Mouse (Mus musculus): ENCODE data around the gene Ldlrad3. TPM values are rescaled to one million over a fixed set of nuclear protein-coding genes. Genes with fewer than 3 reads are reported as not detected.

Gene Ldlrad3
- polyA plus RNA-seq, 1 experiment: 3.7 TPM

- H3K4me1 ChIP-seq (ENCODE audit: control insufficient read depth, insufficient read depth, low read length): no peaks in the 10 kb centered on the region
- TF ChIP-seq CTCF (IDR thresholded peaks at IDR 0.05; ENCODE audit: control insufficient read depth, insufficient read depth, low read length) (no peak), POLR2A (IDR thresholded peaks at IDR 0.05; ENCODE audit: borderline replicate concordance, control insufficient read depth, low read depth, low read length) (no peak)
- H3K4me3 ChIP-seq (replicated peaks; ENCODE audit: control insufficient read depth, low read depth, low read length): no peak overlapping the region
- WGBS: 79% methylated on average over 15 of the region's 15 CpGs
- no peak overlapping the region for H3K27ac ChIP-seq (ENCODE audit: control insufficient read depth, insufficient read depth, low read depth, low read length, poor library complexity)
Measured at GRCm38 (mm10) chr2:101983082-101983852, 202.9 kb downstream of the Ldlrad3 start.

DNA sequence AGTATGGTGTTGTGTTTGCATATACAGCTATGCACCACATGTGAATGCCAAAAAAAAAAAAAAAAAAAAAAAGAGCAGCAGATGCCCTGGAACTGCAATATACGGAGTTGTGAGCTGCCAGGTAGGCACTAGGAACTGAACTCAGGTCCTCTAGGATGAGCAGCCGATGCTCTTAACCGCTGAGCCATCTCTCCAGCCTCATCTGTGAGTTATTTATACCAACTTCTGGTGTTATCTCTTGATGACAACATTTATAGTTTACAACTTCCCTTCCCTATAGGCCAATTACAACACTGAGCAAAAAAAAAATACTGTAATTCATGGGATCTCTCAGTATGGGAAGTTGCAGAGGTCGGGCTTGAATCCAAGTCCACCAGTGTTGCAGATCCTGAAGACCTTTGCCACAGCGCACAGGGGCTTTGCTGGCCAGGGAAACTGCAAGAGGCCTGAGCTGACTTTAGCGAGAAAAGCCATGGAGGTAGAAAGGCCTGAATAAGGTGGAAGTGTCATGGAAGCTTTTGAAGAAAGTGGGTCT lies 204.2 kb downstream of the Ldlrad3 start:
- Histone ChIP-seq H3K27ac (ENCODE audit: control insufficient read depth, insufficient read depth, low read depth, low read length, poor library complexity) (no peak overlapping the region), H3K4me3 (replicated peaks; ENCODE audit: control insufficient read depth, low read depth, low read length) (no peak overlapping the region), H3K4me1 (ENCODE audit: control insufficient read depth, insufficient read depth, low read length) (no peaks in the 10 kb centered on the region)
- WGBS: 63% methylated on average over 6 of the region's 6 CpGs
- TF ChIP-seq POLR2A (IDR thresholded peaks at IDR 0.05; ENCODE audit: borderline replicate concordance, control insufficient read depth, low read depth, low read length): no peak

DNA sequence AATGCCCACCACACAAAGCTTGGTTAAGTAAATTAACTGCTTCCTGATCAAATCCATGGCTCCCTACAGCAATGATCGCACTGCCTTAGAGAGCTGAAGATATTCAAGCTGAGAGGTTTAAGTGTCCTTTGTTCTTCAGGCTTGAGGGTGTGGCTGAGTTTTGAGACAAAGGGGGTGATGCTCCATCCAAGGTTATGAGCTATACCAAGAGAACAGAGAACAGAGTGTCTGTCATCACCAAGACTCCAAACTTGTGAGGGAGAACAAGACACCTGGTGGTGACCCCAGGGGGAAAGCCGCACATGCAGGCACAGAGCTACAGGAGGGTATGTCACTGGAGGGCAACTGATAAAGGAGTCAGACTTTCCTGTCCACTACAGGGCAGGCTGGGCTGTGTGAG lies 205.0 kb downstream of the Ldlrad3 start:
- H3K27ac ChIP-seq (ENCODE audit: control insufficient read depth, insufficient read depth, low read depth, low read length, poor library complexity): no peak overlapping the region
- no peak overlapping the region for H3K4me3 ChIP-seq (replicated peaks; ENCODE audit: control insufficient read depth, low read depth, low read length)
- H3K4me1 ChIP-seq (ENCODE audit: control insufficient read depth, insufficient read depth, low read length): no peaks in the 10 kb centered on the region
- TF ChIP-seq CTCF (IDR thresholded peaks at IDR 0.05; ENCODE audit: control insufficient read depth, insufficient read depth, low read length) (no peak), POLR2A (IDR thresholded peaks at IDR 0.05; ENCODE audit: borderline replicate concordance, control insufficient read depth, low read depth, low read length) (no peak)
- WGBS: 79% methylated on average over 2 of the region's 2 CpGs

- WGBS: 84% methylated on average over 8 of the region's 8 CpGs
- no peaks in the 10 kb centered on the region for H3K4me1 ChIP-seq (ENCODE audit: control insufficient read depth, insufficient read depth, low read length)
- TF ChIP-seq POLR2A (IDR thresholded peaks at IDR 0.05; ENCODE audit: borderline replicate concordance, control insufficient read depth, low read depth, low read length): no peak
- no peak for TF ChIP-seq CTCF (IDR thresholded peaks at IDR 0.05; ENCODE audit: control insufficient read depth, insufficient read depth, low read length)
Measured at GRCm38 (mm10) chr2:101980456-101980947, 205.7 kb downstream of the Ldlrad3 start.

GRCm38 (mm10) chr2:101978534-101979525 lies 207.4 kb downstream of the Ldlrad3 start:
- Histone ChIP-seq H3K4me3 (replicated peaks; ENCODE audit: control insufficient read depth, low read depth, low read length) (no peak overlapping the region), H3K27ac (ENCODE audit: control insufficient read depth, insufficient read depth, low read depth, low read length, poor library complexity) (no peak overlapping the region), H3K4me1 (ENCODE audit: control insufficient read depth, insufficient read depth, low read length) (no peaks in the 10 kb centered on the region)
- 82% methylated on average over 21 of the region's 21 CpGs for WGBS
- TF ChIP-seq CTCF (IDR thresholded peaks at IDR 0.05; ENCODE audit: control insufficient read depth, insufficient read depth, low read length) (no peak), POLR2A (IDR thresholded peaks at IDR 0.05; ENCODE audit: borderline replicate concordance, control insufficient read depth, low read depth, low read length) (no peak)

More at GRCm38 (mm10) chr2:101980456-101980947, 205.7 kb downstream of the Ldlrad3 start:
- Histone ChIP-seq H3K27ac (ENCODE audit: control insufficient read depth, insufficient read depth, low read depth, low read length, poor library complexity) (no peak overlapping the region), H3K4me3 (replicated peaks; ENCODE audit: control insufficient read depth, low read depth, low read length) (no peak overlapping the region)

- H3K4me3 ChIP-seq (replicated peaks; ENCODE audit: control insufficient read depth, low read depth, low read length): no peak overlapping the region
- TF ChIP-seq CTCF (IDR thresholded peaks at IDR 0.05; ENCODE audit: control insufficient read depth, insufficient read depth, low read length): no peak
- TF ChIP-seq POLR2A (IDR thresholded peaks at IDR 0.05; ENCODE audit: borderline replicate concordance, control insufficient read depth, low read depth, low read length): no peak
- WGBS: 82% methylated on average over 7 of the region's 7 CpGs
Measured at GRCm38 (mm10) chr2:101976399-101977064, 209.7 kb downstream of the Ldlrad3 start.

DNA sequence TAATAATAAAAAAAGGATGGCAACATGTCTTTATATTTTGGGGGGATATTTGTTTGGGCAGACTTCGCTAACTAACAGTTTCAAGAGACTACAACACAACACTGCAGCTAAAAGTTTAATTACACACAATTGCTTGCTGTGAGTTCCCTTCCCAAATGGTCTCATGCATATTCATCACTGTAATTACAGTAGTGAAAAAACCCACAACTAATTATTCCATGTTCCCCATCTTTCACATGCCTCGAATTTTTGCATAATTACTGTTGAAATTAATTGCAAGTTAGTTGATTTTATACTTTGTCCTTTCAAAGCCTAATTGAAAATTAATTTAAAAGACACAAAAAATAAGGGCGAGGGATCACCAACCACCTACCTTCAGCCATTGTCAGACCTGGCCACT lies 212.4 kb downstream of the Ldlrad3 start:
- TF ChIP-seq POLR2A (IDR thresholded peaks at IDR 0.05; ENCODE audit: borderline replicate concordance, control insufficient read depth, low read depth, low read length) (no peak), CTCF (IDR thresholded peaks at IDR 0.05; ENCODE audit: control insufficient read depth, insufficient read depth, low read length) (no peak)
- H3K4me1 ChIP-seq (ENCODE audit: control insufficient read depth, insufficient read depth, low read length): peaks cover 2% of the 10 kb centered on the region; the same call in 1 of the 2 replicates
- H3K27ac ChIP-seq (ENCODE audit: control insufficient read depth, insufficient read depth, low read depth, low read length, poor library complexity): no peak overlapping the region
- no peak overlapping the region for H3K4me3 ChIP-seq (replicated peaks; ENCODE audit: control insufficient read depth, low read depth, low read length)
- WGBS: 75% methylated on average over 3 of the region's 3 CpGs

More at GRCm38 (mm10) chr2:101976399-101977064, 209.7 kb downstream of the Ldlrad3 start:
- Histone ChIP-seq H3K4me1 (ENCODE audit: control insufficient read depth, insufficient read depth, low read length) (peaks cover 2% of the 10 kb centered on the region; the same call in 1 of the 2 replicates), H3K27ac (ENCODE audit: control insufficient read depth, insufficient read depth, low read depth, low read length, poor library complexity) (no peak overlapping the region)

Measured in bone marrow, adult 2 months (tissue).